Mouse (Mus musculus): ENCODE measurements around the gene U2af2.

U2af2 gene

DNA sequence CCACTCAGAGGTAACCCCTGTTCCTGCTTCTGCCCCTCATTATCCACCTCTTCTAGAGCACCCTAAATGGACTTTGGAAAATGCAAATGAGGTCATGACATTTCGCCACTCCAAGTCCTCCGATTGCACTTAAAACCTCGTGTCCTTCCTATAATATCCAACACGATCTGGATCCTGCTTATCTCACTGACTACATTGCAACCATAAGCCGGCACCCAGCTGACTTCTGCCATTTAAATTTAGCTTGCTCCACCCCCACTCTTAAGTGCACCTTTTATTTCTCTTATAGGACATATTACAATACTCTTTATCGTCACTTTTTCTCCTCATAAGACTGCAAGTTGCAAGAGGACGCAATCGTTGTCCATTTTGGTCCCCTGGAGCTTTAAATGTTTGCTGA lies 24.5 kb upstream of the U2af2 start:
- DNase-seq (ENCODE audit: low spot score), result no peak

DNA sequence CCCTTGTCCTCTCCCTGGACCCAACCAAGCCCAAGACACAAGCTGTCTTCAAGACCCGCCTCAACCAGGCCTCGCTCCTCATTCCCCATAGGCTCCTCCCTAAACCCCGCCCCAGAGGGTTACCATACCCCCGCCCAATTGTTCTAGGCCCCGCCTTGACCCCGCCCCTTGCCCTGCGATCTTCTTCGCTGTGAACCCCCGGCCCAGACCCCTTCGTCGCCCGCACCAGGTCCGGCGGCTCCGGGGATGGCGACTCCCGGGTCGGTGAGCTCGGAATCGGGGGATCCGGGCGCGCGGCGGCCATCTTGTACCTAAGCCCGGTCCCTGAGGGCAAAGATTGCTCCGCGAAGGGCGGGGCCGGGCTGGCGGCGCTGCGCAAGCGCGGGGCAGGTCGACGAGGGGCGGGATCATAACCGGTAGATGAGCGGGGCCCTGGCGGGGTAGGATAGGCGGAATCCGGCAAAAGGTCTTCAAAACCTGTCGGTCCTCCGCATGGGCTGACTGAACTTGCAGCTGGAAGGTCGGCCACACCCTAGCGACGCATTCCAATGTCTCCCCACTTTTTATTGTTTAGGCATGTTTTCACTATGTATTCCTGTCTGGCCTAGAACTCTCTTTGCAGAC lies 23.7 kb upstream of the U2af2 start, which contains the start of gene Zfp784:
Gene Zfp784 (minus strand): TSS at position 338 of the 624 bp plus-strand sequence.
- DNase-seq (ENCODE audit: low spot score), result peak; percentile 94

GRCm38 (mm10) chr7:5038940-5039339 lies 23.0 kb upstream of the U2af2 start:
- DNase-seq (ENCODE audit: low spot score), result no peak

DNA sequence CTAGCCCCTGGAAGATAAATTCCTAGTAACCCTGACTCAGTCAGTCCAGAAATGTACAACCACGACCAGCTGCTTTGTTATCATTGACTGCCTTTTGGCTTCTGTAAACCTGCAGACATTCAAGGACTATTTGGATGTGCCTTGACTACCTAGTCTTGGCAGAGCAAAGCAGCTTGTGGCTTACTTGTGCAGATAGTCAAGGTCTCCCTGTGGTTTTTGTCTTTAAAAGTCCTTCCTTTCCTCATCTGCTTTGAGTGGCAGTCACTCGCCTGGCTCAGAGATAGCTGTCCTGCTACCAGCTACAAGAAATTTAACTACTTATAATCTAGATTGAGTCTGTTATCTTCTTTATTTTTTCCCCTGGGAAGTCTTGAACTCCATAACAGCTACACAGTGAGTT lies 17.0 kb upstream of the U2af2 start:
- no peak for DNase-seq (ENCODE audit: low spot score)

- DNase-seq (ENCODE audit: low spot score), result no peak
These were observed 15.8 kb upstream of the U2af2 start for GRCm38 (mm10) chr7:5046112-5046511.

DNA sequence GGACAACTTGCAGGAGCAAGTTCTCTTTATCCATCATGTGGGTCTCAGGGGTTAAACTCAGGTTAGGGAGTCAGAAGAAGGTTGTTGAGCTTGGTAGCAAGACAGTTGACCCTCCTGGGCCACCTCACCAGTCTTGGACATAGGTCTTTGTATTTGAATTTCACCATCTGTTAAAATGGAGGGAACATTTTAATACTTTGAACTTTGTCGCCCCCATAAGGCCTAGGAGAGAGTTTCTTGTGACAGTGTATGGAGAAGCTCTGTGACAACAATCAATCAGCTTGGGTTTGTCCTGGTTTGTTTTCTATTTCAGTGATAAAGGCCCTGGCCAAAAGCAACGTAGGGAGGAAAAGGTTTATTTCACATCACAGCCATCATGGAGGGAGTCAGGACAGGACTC lies 14.6 kb upstream of the U2af2 start:
- DNase-seq (ENCODE audit: low spot score), result no peak

DNA sequence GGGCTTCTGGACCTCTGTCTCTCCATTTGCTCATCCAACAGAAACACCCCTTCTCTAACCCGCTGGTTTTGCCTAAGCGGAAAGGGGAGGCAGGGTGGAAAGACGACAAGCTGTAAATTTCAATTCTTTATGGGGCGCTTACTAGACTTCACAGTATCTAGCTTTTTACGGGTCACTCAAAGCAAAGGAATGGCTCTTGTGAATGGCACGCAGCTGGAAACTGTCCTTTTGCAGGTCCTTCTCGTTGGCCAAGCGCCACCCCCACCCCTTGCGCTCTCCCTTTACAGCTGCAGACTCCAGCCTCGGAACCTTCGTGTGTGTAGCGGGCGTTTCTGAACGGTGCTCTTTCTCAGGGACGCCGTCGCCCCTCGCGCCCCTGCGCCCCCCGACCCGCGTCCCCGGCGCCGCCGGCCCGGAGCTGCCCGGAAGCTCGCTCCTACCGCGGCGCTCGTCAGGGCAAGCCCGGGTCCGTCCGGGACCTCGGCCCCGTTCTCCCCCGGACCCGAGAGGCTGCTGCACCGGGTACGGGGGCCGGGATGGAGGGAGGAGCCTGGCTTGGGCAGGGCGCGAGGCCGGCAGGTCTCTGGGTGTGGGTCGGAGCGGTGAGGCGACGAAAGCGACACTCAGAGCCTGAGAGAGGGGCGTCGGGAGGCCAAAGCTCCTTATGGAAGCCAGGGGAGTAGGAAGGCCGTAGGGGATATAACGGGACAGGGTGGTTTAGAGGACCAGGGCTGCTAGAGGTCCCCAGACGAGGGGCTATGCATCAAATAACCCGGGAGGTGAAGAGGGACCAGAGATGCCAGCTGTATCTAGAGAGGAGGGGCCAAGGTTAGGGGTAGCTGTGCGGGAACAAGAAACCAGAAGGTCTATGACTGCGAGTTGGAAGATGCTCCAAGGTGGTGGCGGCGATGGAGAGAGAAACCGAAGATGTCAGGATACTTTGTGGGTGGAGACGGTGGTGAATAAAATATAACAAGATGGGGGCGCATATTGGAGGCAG lies 10.4 kb upstream of the U2af2 start, which contains the start of gene Zfp580:
Gene Zfp580 (plus strand): TSS at position 346 of the 1,000 bp plus-strand sequence.
- peak; percentile 71 for DNase-seq (ENCODE audit: low spot score)

DNA sequence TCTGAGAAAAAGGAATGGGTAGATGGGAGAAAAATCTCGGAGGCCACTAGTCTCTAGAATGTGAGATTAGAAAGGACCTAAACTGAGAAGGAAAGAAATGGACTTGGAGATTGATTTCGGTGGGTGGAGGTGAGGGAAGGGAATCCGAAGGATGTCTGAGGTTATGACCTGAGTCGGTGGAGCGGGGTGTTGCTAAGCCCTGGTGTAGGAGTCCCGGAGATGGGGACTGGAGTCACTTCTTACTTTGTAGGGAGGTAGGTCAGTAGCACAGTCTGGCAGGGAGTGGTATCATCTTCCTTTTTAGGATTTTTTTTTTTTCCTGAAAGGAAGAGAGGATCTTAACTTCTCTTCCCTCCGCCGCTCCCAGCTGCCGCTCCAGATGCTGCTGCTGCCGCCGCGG lies 9.5 kb upstream of the U2af2 start:
- DNase-seq (ENCODE audit: low spot score), result no peak

DNA sequence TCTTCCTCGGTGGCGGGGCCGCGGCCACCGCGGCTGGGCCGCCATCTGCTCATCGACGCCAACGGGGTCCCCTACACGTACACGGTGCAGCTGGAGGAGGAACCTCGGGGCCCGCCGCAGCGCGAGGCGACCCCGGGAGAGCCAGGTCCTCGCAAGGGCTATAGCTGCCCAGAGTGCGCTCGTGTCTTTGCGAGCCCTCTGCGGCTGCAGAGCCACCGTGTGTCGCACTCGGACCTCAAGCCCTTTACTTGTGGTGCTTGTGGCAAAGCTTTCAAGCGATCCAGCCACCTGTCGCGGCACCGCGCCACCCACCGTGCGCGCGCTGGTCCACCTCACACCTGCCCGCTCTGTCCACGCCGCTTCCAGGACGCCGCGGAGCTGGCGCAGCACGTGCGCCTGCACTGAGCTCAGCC lies 9.0 kb upstream of the U2af2 start:
- DNase-seq (ENCODE audit: low spot score), result no peak

DNA sequence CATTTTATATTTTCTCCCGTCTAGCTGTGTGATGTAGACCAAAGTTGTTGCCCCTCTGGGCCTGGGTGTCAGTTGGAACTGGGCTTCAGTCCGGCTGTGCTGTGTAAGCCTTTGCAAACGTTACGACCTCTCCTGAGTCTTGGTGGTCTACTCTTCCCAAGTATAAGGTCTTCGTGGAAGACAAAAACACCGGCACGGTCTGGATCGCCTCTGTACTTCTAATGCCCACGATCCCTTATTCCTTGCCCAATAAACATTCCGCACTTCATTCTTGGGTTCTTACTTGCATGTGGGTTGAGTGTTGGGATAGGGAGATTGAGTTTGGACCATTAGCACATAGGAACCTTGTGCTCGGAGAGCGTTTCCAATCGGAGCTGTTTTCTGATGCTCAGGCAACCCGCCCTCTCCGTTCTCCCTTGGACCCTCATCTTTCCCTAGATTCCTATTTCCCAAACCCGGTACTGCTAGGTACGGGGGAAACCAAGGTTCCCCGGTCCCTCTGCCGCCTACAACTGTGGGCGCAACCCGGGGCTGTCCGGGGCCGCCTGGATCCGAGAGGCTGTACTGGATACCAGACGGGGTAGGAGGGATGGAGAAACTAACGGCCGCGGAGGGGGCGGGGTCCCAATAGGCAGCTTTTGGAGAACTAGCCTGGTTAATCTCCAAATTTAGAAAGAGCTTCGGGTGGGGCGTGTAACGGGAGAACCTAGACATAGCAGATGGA lies 8.3 kb upstream of the U2af2 start:
- no peak for DNase-seq (ENCODE audit: low spot score)

GRCm38 (mm10) chr7:5056651-5057263 lies 5.2 kb upstream of the U2af2 start:
- DNase-seq (ENCODE audit: low spot score), result no peak

DNA sequence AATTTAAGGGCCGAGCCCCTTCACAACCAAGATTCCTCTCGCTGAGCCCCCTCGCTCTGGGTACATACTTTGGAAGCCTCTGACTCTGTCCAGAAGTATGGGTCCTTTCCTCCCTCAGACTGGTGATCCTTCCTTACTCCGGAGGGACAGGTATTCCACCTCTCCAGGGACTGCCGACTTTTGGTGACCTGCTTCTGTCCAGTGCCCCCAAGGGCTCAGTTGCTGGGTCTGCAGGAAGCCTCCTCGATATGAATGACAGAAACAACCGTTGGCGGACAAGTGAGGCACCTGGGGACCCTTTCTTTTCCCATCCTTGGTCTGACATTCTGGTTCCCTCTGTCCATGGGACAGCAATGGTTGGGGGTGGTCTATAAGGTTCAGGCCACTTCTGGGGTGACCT lies 4.6 kb upstream of the U2af2 start:
- no peak for DNase-seq (ENCODE audit: low spot score)

GRCm38 (mm10) chr7:5057804-5058203 lies 4.1 kb upstream of the U2af2 start:
- no peak for DNase-seq (ENCODE audit: low spot score)

GRCm38 (mm10) chr7:5058631-5059030 lies 3.3 kb upstream of the U2af2 start:
- DNase-seq (ENCODE audit: low spot score), result no peak

GRCm38 (mm10) chr7:5059421-5059820 lies 2.5 kb upstream of the U2af2 start:
- DNase-seq (ENCODE audit: low spot score), result no peak

DNA sequence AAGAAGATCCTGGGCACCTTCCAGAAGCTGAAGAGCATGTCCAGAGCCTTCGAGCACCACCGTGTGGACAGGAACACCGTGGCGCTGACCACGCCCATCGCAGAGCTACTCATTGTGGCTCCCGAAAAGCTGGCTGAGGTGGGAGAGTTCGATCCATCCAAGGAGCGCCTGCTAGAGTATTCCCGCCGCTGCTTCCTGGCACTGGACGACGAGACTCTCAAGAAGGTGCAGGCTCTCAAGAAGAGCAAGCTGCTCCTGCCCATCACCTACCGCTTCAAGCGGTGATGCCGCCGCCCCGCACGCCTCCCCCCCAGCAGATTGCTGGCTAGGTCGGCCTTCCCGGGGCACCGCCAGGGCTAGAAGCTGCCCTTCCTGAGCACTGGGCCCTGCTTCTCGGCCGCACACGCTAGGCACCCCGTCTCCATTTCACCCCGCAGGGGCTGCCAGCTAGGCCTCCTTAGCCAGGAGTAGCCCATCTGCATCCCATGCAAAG lies 1.7 kb upstream of the U2af2 start:
- DNase-seq (ENCODE audit: low spot score), result peak; percentile 70

DNA sequence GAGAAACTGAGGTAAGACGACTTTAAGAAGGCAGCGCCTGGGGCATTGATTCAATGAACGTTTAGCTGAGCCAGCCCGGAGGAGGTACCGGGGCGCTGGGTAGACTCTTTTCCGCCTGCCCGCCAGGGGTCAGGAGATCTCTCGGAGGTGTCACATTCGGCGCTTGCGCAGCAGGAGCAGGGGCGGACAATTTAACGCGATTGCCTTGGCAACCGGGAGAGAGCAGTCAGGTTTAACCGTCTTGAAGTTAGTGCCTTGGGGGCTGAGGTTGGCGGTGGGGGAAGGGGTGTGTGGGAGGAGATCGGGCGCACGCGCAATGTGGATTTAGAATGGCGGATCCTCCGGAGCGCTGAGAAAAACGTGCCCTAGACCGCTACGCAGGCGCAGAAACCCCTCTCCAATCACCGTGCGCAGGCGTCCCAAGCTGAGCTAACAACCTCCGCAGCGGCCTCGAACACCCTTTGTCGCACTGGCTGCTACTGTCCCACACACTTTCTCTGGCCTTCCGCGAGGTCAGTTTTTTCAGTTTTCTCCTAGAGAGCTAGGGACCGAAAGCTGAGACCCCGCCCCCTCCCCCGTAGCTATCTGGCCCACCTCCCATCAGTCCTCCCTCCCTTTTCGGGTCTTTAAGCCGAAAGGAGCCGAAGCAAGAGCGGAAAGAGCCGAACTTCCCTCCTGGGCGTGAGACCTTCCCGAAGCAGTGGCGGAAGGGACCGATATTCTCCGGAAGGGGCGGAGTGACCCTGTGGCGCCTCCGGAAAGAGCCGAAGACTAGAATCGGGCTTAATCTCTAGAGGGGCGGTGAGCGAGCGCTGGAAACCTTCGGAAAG lies 784 bp upstream of the U2af2 start:
- DNase-seq (ENCODE audit: low spot score), result peak; percentile 97

- no peak for DNase-seq (ENCODE audit: low spot score)
These were observed 538 bp downstream of the U2af2 start for GRCm38 (mm10) chr7:5062360-5063001.

GRCm38 (mm10) chr7:5064886-5065285 lies 2.9 kb downstream of the U2af2 start:
- DNase-seq (ENCODE audit: low spot score), result no peak

DNA sequence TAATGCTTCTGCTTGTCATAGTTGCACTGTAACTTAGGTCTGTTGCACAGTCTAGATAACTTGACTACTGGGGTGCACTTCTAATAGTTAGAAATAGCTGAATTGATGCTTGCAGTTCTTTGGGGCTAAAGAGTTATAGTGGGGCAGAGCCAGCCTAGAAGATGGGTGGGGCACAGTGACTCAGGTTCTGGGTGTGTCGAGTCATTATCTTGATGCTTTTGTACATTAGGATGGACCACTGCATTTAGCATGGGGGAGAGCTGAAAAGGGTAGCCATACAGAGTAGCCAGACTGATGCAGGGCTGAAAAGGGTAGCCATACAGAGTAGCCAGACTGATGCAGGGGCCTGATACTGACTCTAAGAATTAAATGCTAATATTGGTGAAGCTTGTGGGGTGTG lies 11.6 kb downstream of the U2af2 start:
- no peak for DNase-seq (ENCODE audit: low spot score)
